Mouse (Mus musculus) mesoderm, embryonic 11.5 days (tissue): ENCODE data around the gene Gm21887.
"Not testable (repeated sequence)": the region's sequence is repeated elsewhere in the genome, so short reads cannot be mapped to it uniquely, and the experiment has no call there.

ENCODE experiments used
- DNase-seq: peaks from one replicate; pipeline ENCODE4 v3.0.0-alpha.2; 2012; ENCODE audit warnings: low read depth, low spot score

Gene Gm21887

GRCm38 (mm10) chrX:169997854-169998456 lies 11.5 kb upstream of the Gm21887 start:
- DNase-seq: peak; percentile 100

- not testable (repeated sequence) for DNase-seq
Observed at GRCm38 (mm10) chrX:169998559-169999219, 10.8 kb upstream of the Gm21887 start.

GRCm38 (mm10) chrX:169999226-169999883 lies 10.1 kb upstream of the Gm21887 start:
- DNase-seq: not testable (repeated sequence)

GRCm38 (mm10) chrX:169999912-170000641 lies 9.4 kb upstream of the Gm21887 start:
- not testable (repeated sequence) for DNase-seq

- DNase-seq: not testable (repeated sequence)
Observed at GRCm38 (mm10) chrX:170000642-170001387, 8.6 kb upstream of the Gm21887 start.

- not testable (repeated sequence) for DNase-seq
Observed at GRCm38 (mm10) chrX:170001388-170001695, 8.1 kb upstream of the Gm21887 start.

GRCm38 (mm10) chrX:170002510-170003197 lies 6.8 kb upstream of the Gm21887 start:
- DNase-seq: not testable (repeated sequence)

- DNase-seq: not testable (repeated sequence)
Observed at GRCm38 (mm10) chrX:170003536-170003935, 5.9 kb upstream of the Gm21887 start.

- not testable (repeated sequence) for DNase-seq
Observed at GRCm38 (mm10) chrX:170004236-170004635, 5.2 kb upstream of the Gm21887 start.

GRCm38 (mm10) chrX:170004793-170005192 lies 4.7 kb upstream of the Gm21887 start:
- not testable (repeated sequence) for DNase-seq

- not testable (repeated sequence) for DNase-seq
Observed at GRCm38 (mm10) chrX:170005194-170005593, 4.3 kb upstream of the Gm21887 start.

GRCm38 (mm10) chrX:170005695-170006297 lies 3.7 kb upstream of the Gm21887 start:
- DNase-seq: not testable (repeated sequence)

- DNase-seq: not testable (repeated sequence)
Observed at GRCm38 (mm10) chrX:170006694-170007247, 2.7 kb upstream of the Gm21887 start.

GRCm38 (mm10) chrX:170007375-170008178 lies 1.9 kb upstream of the Gm21887 start:
- DNase-seq: not testable (repeated sequence)

GRCm38 (mm10) chrX:170008179-170008467 lies 1.3 kb upstream of the Gm21887 start:
- not testable (repeated sequence) for DNase-seq

- DNase-seq: not testable (repeated sequence)
Observed at GRCm38 (mm10) chrX:170008584-170008983, 875 bp upstream of the Gm21887 start.

- DNase-seq: peak; percentile 100
Observed at GRCm38 (mm10) chrX:170009801-170010221, 352 bp downstream of the Gm21887 start.

- peak; percentile 93 for DNase-seq
Observed at GRCm38 (mm10) chrX:170010581-170011528, 1.4 kb downstream of the Gm21887 start.
